Comparison of ENCODE assay signal across 8 mouse cellular contexts in the genomic region with DNA sequence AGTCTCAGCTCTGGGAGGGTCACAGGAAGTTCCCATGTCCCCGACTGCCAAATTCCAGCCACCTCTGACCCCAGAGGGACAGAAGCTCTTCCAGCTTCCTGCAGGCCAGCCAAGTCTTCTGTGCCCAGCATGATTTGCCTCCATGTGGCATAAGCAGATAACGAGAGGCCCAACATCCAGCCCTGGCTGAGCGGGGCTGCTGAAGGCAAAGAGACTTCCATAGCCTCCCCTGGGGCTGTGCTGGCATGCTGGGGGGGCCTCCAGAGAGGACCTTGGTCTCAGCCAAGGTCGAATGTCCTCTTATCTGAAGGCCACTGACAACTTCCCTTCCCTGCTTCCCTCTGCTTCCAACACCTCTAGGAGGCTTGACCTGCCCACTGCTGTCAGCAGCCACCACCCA. TPM values are rescaled to one million over a fixed set of nuclear protein-coding genes. Genes with fewer than 3 reads are reported as not detected.
DNase-seq lines count a peak whose midpoint lies in the region; ATAC-seq and TF ChIP-seq lines count a peak whose summit lies in the region.

No protein-coding gene starts in this region.

- peaks cover 15% of the 10 kb centered on the region for H3K4me1 ChIP-seq in intestine, embryonic 15.5 days (replicated peaks)
- peaks cover 6% of the 10 kb centered on the region; the same call in 1 of the 2 replicates for H3K4me1 ChIP-seq in liver, embryonic 16.5 days (ENCODE audit: control insufficient read depth, low read depth, low read length)
- H3K4me1 ChIP-seq in forebrain, postnatal 0 days (ENCODE audit: insufficient read depth), result no peaks in the 10 kb centered on the region; the same call in 1 of the 2 replicates

- WGBS in intestine, embryonic 15.5 days, result 26% methylated on average over 4 of the region's 4 CpGs
- 4% methylated on average over 4 of the region's 4 CpGs for WGBS in liver, embryonic 16.5 days (ENCODE audit: insufficient replicate concordance)
- WGBS in forebrain, postnatal 0 days, result 50% methylated on average over 4 of the region's 4 CpGs

- no peaks in the 10 kb centered on the region for H3K36me3 ChIP-seq in intestine, embryonic 15.5 days
- H3K36me3 ChIP-seq in liver, embryonic 16.5 days (ENCODE audit: control insufficient read depth, insufficient read depth), result no peaks in the 10 kb centered on the region
- H3K36me3 ChIP-seq in forebrain, postnatal 0 days (ENCODE audit: insufficient read depth), result no peaks in the 10 kb centered on the region

- no peak overlapping the region for H3K27ac ChIP-seq in intestine, embryonic 15.5 days
- no peak overlapping the region for H3K27ac ChIP-seq in liver, embryonic 16.5 days (ENCODE audit: low read length)
- H3K27ac ChIP-seq in forebrain, postnatal 0 days (ENCODE audit: low read depth, low read length), result no peak overlapping the region

- peak; percentile 75 for DNase-seq in adrenal gland, adult 2 months
- peak; percentile 48 for DNase-seq in adrenal gland, postnatal 25 days
- no peak for DNase-seq in forebrain, postnatal 0 days
- no peak for DNase-seq in cerebellum, postnatal 25 days
- DNase-seq in frontal cortex, postnatal 25 days (ENCODE audit: low spot score in 2 of 2), result no peak
- no peak for DNase-seq in cerebellum, postnatal 14 days

- no peaks in the 10 kb centered on the region for H3K9me3 ChIP-seq in intestine, embryonic 15.5 days
- no peaks in the 10 kb centered on the region for H3K9me3 ChIP-seq in liver, embryonic 16.5 days (replicated peaks; ENCODE audit: control insufficient read depth, low read length)
- no peaks in the 10 kb centered on the region for H3K9me3 ChIP-seq in forebrain, postnatal 0 days (ENCODE audit: low read length)

- no peaks in the 10 kb centered on the region for H3K27me3 ChIP-seq in intestine, embryonic 15.5 days (replicated peaks)
- H3K27me3 ChIP-seq in liver, embryonic 16.5 days (ENCODE audit: control insufficient read depth, insufficient read depth, low read depth, low read length), result no peaks in the 10 kb centered on the region
- H3K27me3 ChIP-seq in forebrain, postnatal 0 days (ENCODE audit: insufficient read depth, low read length), result no peaks in the 10 kb centered on the region

- TF ChIP-seq CTCF in forebrain, postnatal 0 days (IDR thresholded peaks at IDR 0.05; ENCODE audit: low read depth), result no peak

- H3K4me2 ChIP-seq in intestine, embryonic 15.5 days (replicated peaks), result peak overlapping the region; percentile 37
- H3K4me2 ChIP-seq in liver, embryonic 16.5 days (ENCODE audit: low read depth, low read length), result peak overlapping the region; percentile 22; the same call in 1 of the 2 replicates
- no peak overlapping the region for H3K4me2 ChIP-seq in forebrain, postnatal 0 days (ENCODE audit: low read depth)

- no peak overlapping the region for H3K9ac ChIP-seq in intestine, embryonic 15.5 days
- H3K9ac ChIP-seq in liver, embryonic 16.5 days (ENCODE audit: low read depth, low read length), result peak overlapping the region; percentile 22; the same call in 1 of the 2 replicates
- H3K9ac ChIP-seq in forebrain, postnatal 0 days, result no peak overlapping the region

- peak; percentile 60 for ATAC-seq in intestine, embryonic 15.5 days
- ATAC-seq in liver, embryonic 16.5 days (ENCODE audit: low read depth), result peak; percentile 63
- no peak for ATAC-seq in forebrain, postnatal 0 days

- no peak overlapping the region for H3K4me3 ChIP-seq in intestine, embryonic 15.5 days (replicated peaks)
- peak overlapping the region; percentile 33 for H3K4me3 ChIP-seq in liver, embryonic 16.5 days (ENCODE audit: low read depth, low read length)
- no peak overlapping the region for H3K4me3 ChIP-seq in forebrain, postnatal 0 days (ENCODE audit: low read depth, low read length)

RNA-seq across cellular contexts. Expression of a gene that starts 6.8 kb away (rescaled TPM):
- total RNA-seq in adrenal gland, adult 2 months (2021), result 1 to 10 TPM; 1.9 to 2.4 TPM
- polyA plus RNA-seq in adrenal gland, adult 2 months (2012; rRNA removed), result 0.26 and 0.33 TPM in 2 replicates
- 0.73 and 2.3 TPM in 2 replicates for total RNA-seq in adrenal gland, postnatal 25 days (2021)
- 15.1 and 15.3 TPM in 2 replicates for polyA plus RNA-seq in intestine, embryonic 15.5 days (2015; fragmentation: Nextera tagmentation; extraction: Ambion mirVana)
- 4.4 and 6.1 TPM in 2 replicates for polyA plus RNA-seq in liver, embryonic 16.5 days (2015; fragmentation: Nextera tagmentation; extraction: Ambion mirVana)
- not detected in 2 replicates for total RNA-seq in forebrain, postnatal 0 days (2014; rRNA removed)
- polyA plus RNA-seq in forebrain, postnatal 0 days (2015; fragmentation: Nextera tagmentation; extraction: Ambion mirVana), result 0.19 TPM in 1 of 2 replicates, not detected in the other

RNA-seq across cellular contexts. Expression of a gene that starts 39.7 kb away (rescaled TPM):
- total RNA-seq in adrenal gland, adult 2 months (2021), result 10 to 100 TPM; 18.0 to 18.1 TPM
- polyA plus RNA-seq in adrenal gland, adult 2 months (2012; rRNA removed), result 11.4 and 13.1 TPM in 2 replicates
- total RNA-seq in adrenal gland, postnatal 25 days (2021), result 9.4 and 9.7 TPM in 2 replicates
- 10.1 and 12.0 TPM in 2 replicates for polyA plus RNA-seq in intestine, embryonic 15.5 days (2015; fragmentation: Nextera tagmentation; extraction: Ambion mirVana)
- 4.3 and 5.2 TPM in 2 replicates for polyA plus RNA-seq in liver, embryonic 16.5 days (2015; fragmentation: Nextera tagmentation; extraction: Ambion mirVana)
- total RNA-seq in forebrain, postnatal 0 days (2014; rRNA removed), result 13.5 and 13.7 TPM in 2 replicates
- 13.1 and 15.3 TPM in 2 replicates for polyA plus RNA-seq in forebrain, postnatal 0 days (2015; fragmentation: Nextera tagmentation; extraction: Ambion mirVana)

Comparison
In these comparisons a context has a peak if more than half of its experiments do, and no peak if none do; other contexts are left out.
1. DNase-seq: peak in adrenal gland, adult 2 months (single experiment) and adrenal gland, postnatal 25 days (single experiment); none in forebrain, postnatal 0 days (single experiment), cerebellum, postnatal 25 days (0 of 2), frontal cortex, postnatal 25 days (0 of 2) and cerebellum, postnatal 14 days (0 of 2).